Mouse (Mus musculus) spleen, postnatal 14 days (tissue): ENCODE measurements around the gene Scgb2b7.
"Not testable (repeated sequence)": the region's sequence is repeated elsewhere in the genome, so short reads cannot be mapped to it uniquely, and the experiment has no call there.

Experiments
- DNase-seq, 2 experiments: peaks; one replicate each; pipeline ENCODE4 v3.0.0; 2021 to 2022; ENCODE audit warnings: low spot score in 2 of 2

The Scgb2b7 gene

GRCm38 (mm10) chr7:31705657-31706056 lies at the start of gene Scgb2b7:
Gene Scgb2b7 (minus strand): TSS chr7:31705757.
- DNase-seq: not testable (repeated sequence)

- not testable (repeated sequence) for DNase-seq
Observed at GRCm38 (mm10) chr7:31712365-31712764, 6.8 kb upstream of the Scgb2b7 start, which contains the start of gene Scgb1b7. Gene Scgb1b7 (plus strand): TSS chr7:31712665.
